In genomic region chr19:10169179-10169578, GRCm38 (mm10) we compare ENCODE assay signal across 20 mouse cellular contexts.
"Had no signal": no experiment of that assay in that cellular context is flagged by ENCODE, and none has a peak within 500 bp of the region (broad histone marks: within the 10 kb centered on the region; RNA-seq: fewer than 3 reads in every experiment).

No protein-coding gene starts in this region.

- H3K27ac ChIP-seq: kidney, postnatal 0 days; layer of hippocampus, adult 2 months; limb, embryonic 10.5 days; limb, embryonic 13.5 days; midbrain, embryonic 12.5 days; neural tube, embryonic 13.5 days; stomach, embryonic 15.5 days had no signal

- H3K36me3 ChIP-seq: limb, embryonic 10.5 days; limb, embryonic 13.5 days; midbrain, embryonic 12.5 days; neural tube, embryonic 13.5 days; stomach, embryonic 15.5 days had no signal

- H3K4me2 ChIP-seq: limb, embryonic 13.5 days; midbrain, embryonic 12.5 days; neural tube, embryonic 13.5 days; stomach, embryonic 15.5 days had no signal

- H3K27me3 ChIP-seq: limb, embryonic 13.5 days; midbrain, embryonic 12.5 days; neural tube, embryonic 13.5 days; stomach, embryonic 15.5 days had no signal

- H3K9me3 ChIP-seq: limb, embryonic 10.5 days; limb, embryonic 13.5 days; midbrain, embryonic 12.5 days; neural tube, embryonic 13.5 days; stomach, embryonic 15.5 days had no signal

- H3K9ac ChIP-seq: limb, embryonic 13.5 days; midbrain, embryonic 12.5 days; neural tube, embryonic 13.5 days; stomach, embryonic 15.5 days had no signal

- H3K4me1 ChIP-seq: limb, embryonic 10.5 days; limb, embryonic 13.5 days; midbrain, embryonic 12.5 days; neural tube, embryonic 13.5 days; stomach, embryonic 15.5 days had no signal

- H3K4me3 ChIP-seq: layer of hippocampus, adult 2 months; limb, embryonic 10.5 days; limb, embryonic 13.5 days; midbrain, embryonic 12.5 days; myocyte; neural tube, embryonic 13.5 days; stomach, embryonic 15.5 days had no signal

- ATAC-seq: intestine, postnatal 0 days; midbrain, embryonic 16.5 days had no signal

- DNase-seq: kidney, adult 2 months; kidney, postnatal 25 days; layer of hippocampus, adult 9-11 months; lung, adult 2 months; lung, postnatal 14 days; lung, postnatal 4 days; retina, postnatal 1 day; right cerebral cortex, postnatal 25 days; spleen, adult 18-20 months; thymus, postnatal 4 days had no signal
